Mouse (Mus musculus): ENCODE measurements around the gene St3gal6.
A peak's percentile ranks its signal among the peaks of the same experiment; 100 is the strongest.

St3gal6 gene

DNA sequence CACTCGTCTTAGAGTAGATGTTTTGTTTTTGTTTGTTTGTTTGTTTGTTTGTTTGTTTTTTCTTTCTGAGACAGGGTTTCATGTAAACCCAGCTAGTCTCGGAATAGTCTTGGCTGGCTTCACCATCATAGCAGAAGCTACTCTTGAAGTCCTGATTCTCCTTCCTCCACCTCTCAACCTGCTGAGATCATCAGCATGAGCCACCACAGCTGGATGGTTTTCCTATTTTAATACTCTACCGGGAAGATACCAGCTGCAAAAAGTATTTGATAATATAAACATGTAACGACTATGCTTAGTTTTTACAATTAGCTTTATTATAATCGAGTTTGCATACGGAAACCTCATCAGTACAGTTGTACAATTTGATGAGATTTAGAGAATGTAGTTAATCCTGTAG is 21.5 kb downstream of the St3gal6 start:
- no peak for TF ChIP-seq GATA4 (IDR thresholded peaks at IDR 0.05; ENCODE audit: insufficient replicate concordance, low read length)

DNA sequence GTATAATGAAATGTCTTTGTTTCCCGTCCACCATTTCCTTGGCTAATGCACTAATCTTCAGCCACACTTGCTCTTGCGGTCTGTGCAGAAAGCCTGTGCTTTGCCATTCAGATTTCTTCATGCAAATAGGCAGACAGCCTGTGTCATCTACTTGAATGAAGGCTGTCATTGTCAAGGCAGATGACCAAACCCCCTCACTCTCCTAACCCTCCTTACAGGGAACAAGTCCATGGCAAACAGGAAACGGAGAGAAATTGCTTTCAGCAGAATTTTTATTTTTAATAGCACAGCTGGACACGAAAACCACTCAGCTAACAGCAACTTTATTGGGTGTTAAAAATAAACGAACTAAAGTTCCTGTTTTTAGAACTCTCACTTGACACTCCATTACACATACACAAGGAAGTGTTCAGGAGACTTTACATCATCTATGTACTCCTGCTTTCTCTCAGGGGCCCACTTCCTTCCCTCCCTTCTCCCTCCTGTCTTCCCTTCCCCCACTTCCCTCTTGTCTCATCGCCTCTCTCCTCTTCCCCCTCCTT is 22.2 kb downstream of the St3gal6 start:
- no peak for TF ChIP-seq GATA4 (IDR thresholded peaks at IDR 0.05; ENCODE audit: insufficient replicate concordance, low read length)

DNA sequence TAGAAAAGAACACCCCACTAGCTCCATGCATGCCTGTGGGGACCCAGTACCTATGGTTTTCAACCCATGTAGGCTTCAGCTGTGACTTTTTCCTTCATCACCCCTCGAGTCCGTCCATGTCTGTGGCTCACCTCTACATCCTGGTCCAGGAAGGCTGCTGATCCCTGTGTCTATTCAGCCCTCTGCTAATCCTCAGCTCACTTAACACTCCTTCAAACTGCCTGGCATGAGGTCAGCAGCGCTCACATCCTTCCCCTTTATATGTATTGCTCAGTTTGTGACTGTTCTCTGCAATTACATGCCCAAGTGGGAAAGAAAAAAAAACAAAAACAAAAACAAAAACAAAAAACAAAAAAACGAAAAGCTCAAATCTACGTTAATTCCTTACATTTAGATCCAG is 24.4 kb downstream of the St3gal6 start:
- TF ChIP-seq GATA4 (IDR thresholded peaks at IDR 0.05; ENCODE audit: insufficient replicate concordance, low read length): no peak

DNA sequence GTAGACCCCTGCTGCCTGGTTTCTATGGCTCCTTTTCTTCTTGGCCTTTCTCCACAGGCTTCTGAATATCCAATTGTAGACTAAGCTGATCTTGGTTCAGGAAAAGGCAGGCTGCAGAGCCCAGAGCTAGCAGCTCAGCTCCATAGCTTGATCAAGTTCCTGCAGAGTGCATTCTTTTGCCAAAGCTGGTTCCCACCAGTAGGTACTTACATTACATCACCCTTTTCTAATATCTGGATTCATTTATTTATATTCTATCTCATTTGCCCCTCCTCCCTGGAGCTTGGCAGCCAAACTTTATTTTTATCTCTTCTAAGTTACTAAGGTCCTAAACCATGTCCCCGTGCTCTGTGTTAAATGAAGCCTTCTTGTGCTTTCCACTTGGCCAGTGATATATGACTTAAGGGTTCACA is 24.9 kb downstream of the St3gal6 start:
- no peak for TF ChIP-seq GATA4 (IDR thresholded peaks at IDR 0.05; ENCODE audit: insufficient replicate concordance, low read length)

DNA sequence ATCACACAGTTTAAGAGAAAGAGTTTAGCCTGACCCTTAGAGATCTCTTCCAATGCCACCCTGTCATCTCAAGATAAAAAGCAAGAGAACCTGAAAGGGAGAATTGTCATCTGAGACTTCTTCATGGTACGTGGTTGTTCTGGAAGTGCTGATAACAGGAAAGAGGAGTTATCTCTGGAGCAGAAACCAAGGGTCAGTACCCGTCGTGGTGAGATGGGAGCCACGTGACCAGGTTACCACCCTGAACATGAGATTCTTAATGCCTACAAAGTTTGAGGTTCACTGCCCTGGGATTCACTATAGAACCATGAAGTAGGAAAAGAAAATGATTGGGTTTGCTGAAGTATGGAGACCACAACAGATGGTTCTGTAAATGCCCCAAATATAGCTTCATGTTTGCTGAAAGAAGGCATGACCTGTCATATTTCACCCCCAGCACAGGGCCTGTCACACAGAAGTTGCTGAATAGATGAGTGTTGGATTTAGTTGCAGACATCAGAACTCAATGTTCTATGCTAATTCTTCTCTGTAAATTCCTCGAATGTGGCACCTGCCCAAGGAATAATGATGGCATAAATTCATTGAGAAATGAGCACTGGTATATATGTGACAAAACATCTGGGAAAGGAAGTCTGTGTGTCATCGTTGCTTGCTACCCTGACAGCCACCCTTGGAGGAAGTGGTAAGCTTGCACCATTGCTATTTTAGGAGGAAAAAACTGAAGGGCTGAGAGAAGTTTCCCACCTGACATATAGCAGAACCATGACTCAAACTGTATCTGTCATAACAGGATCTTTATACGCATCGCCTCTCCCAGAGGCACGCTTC is 25.9 kb downstream of the St3gal6 start:
- no peak for TF ChIP-seq GATA4 (IDR thresholded peaks at IDR 0.05; ENCODE audit: insufficient replicate concordance, low read length)

DNA sequence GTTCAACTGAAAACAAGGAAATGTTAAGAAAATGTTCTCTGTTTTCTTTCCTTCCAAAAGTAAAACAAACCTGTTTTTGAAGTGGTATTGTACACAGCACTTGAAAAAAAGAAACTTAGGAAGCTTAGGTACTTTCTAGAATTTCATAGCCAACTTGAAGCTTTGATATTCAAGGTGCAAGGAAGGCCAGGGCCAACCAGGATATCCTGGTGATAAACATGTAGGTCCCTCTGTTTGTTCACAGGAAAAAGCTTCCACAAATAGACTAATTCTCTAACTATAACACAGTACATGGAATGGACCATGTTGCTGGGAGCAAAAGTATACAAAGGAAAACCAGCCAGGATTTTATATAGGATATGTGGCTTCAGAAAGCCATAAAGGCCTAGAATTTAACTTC is 27.3 kb downstream of the St3gal6 start:
- TF ChIP-seq GATA4 (IDR thresholded peaks at IDR 0.05; ENCODE audit: insufficient replicate concordance, low read length): peak; percentile 41; the same call in 1 of the 2 replicates

DNA sequence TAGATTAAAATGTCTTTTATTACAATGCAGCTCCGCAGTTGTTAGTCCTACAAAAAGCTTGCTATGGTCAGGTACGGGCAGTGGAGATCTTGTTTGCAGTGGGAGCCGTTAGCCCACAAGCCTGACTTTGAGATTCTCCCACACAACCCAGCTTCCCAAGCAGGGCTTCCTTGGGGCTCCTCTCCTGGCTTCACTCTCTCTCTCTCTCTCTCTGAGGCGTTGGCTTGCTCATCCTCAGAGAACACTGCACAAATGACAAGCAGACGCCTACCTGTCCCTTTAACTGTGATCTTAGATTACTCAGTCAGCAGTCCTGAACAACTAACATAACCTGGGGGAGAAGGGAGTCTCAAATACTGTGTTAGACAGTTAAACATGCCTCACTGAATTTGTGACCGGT is 36.2 kb downstream of the St3gal6 start:
- TF ChIP-seq GATA4 (IDR thresholded peaks at IDR 0.05; ENCODE audit: insufficient replicate concordance, low read length): no peak

DNA sequence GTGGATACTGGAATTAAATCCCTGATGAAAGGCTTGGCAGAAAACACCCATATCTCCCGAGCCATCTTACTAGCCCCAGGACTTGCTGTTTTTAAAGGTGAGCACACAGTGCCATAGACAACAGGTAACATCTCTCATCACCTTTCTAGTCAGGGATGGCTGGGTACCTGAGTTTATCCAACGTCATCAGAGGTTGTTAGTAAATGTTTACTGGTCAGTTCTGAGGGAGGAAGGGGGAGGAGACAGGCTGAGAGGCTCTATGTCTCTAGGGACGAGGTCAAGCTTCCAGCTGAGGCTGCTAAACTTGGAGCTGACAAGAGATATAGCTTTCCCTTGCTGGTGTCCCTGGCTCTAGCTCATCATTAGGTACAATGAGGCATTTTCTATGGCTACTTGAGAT is 41.7 kb downstream of the St3gal6 start:
- no peak for TF ChIP-seq GATA4 (IDR thresholded peaks at IDR 0.05; ENCODE audit: insufficient replicate concordance, low read length)

DNA sequence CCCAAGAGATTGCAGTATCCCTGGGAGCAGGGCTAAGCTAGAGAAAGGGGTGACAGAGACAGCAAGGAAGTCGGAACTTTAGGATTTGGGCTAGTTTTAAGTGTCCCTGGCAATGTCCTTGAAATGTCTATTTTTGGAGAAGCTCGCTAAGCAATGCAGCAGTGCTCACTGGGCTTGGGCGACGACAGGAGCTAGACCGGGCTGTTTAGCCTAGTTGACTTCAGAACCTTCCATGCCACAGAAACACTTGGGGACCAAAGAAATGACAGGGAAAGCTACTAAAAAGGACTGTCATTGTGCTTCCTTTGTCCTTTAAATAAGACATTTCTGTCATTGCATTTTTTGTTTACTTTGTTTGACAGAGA is 42.2 kb downstream of the St3gal6 start:
- no peak for TF ChIP-seq GATA4 (IDR thresholded peaks at IDR 0.05; ENCODE audit: insufficient replicate concordance, low read length)

DNA sequence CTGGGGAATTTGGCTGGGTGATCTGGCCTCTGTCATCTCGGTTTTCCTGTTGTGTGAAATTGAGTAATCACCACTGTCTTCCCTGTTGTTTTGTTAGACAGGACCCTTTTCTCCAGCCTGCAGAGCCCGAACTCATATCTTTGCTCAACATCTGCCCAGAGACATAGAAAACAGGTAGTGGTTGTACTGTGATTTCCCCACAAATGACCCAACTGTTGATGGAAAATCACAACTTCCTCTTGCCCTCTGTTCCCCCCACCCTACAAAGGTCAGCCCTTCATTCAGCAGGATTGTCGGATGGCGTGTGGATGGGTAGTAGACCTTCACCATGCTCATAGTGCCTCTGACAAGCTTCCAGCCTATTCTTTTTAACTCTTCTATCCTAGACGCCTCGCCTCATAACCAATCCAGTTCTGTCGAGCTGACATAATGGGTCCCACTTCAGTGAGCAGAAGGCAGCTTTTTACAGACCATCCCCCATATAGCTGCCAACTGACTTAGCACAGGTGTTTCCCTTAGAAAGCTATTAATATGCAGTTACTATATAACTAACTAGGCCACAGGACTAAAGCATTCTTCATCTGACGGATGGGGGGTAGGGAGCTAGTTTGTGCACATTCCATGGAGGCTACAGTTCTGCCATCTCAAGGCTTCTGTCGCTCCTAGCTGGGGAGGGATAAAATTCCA is 42.7 kb downstream of the St3gal6 start:
- no peak for TF ChIP-seq GATA4 (IDR thresholded peaks at IDR 0.05; ENCODE audit: insufficient replicate concordance, low read length)

DNA sequence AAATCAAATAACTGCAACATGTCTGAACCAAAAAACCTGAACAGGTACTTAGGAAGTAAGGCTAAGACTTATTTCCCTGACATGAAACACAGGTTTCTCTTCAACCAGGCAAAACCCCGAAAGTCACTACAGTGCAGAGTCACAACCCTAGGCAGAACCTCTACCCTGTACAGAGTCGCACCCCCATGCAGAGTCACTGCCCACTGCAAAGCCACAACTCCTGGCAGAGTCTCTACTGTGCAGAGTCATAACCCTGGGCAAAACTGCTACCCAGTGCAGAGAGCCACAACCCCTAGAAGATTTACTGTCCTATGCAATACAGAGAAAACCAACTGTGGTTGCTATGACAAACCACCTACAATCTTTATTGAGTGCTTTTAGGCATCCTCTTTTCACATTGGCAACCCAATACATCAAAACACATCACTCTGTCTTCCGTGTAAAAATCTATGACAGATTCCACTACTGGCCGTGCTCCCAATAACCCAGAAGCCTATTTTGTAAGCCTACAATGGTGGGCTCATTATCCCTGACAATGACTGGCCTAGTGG is 44.1 kb downstream of the St3gal6 start:
- no peak for TF ChIP-seq GATA4 (IDR thresholded peaks at IDR 0.05; ENCODE audit: insufficient replicate concordance, low read length)

DNA sequence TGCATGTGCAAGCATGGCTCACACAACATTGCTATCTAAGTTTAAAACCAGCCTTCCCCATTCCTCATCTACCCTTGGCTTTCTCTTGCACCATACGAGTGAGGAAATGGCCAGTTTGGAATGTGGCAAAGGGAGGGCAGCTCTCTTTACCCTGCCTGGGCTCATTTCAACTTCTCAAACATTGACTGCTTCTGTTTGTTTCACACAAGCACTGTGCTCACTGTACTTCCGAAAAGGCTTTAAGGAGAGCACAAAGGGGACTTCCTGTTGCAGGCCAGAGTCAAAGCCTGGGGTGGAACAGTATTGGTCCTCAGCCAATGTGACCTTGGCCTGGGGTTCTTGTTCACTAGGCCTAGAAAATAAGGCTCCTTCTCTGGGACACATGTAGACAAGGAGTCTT is 47.7 kb downstream of the St3gal6 start:
- TF ChIP-seq GATA4 (IDR thresholded peaks at IDR 0.05; ENCODE audit: insufficient replicate concordance, low read length): 0 out of 2 replicates have a peak, but pooled peaks have one; percentile 17

DNA sequence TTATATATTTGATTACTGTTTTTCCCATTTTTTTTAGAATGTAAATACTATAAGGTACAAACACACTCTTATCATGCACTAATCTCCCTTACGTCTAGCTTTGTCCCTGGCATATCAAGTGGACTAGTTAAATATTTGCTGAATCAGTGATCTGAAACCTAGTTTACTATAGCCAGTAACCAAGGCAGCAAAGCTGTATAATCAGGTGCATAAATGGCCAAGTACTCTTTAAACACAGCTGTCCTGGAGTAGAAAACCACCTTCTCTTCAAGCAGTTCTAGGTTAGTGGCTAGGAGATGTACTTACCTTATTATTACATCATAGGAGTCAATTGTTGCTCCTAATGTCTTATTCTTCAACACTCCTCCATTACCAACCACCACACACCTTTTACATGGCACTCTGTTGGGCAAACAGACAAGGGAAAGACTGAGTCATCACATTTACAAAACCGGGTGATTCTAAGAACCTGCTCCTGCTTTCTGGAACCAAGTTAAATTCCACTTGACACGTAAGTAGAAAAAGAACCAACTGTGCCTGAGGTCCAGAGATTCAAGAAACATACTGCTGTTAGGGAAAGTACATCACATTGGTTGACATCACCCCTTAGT is 48.4 kb downstream of the St3gal6 start:
- TF ChIP-seq GATA4 (IDR thresholded peaks at IDR 0.05; ENCODE audit: insufficient replicate concordance, low read length): no peak

DNA sequence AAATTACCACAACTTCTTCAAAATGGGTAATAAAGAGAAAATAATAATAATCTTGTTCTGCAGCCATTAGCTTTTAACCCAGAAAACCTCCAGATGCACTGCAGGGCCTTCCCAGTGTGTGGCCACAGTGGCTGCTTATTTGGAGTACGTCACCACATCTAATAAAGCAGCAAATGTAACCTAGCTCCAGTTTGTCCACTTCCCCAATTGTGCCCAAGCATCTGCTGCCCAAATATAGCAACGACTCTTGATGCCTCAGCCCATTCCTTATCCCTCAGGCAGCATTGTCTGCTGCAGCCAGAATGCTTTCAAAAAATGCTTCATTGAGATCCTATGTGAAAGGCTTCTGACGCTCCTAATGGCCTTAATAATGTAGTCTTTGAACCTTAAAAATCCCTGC is 49.2 kb downstream of the St3gal6 start:
- no peak for TF ChIP-seq GATA4 (IDR thresholded peaks at IDR 0.05; ENCODE audit: insufficient replicate concordance, low read length)

DNA sequence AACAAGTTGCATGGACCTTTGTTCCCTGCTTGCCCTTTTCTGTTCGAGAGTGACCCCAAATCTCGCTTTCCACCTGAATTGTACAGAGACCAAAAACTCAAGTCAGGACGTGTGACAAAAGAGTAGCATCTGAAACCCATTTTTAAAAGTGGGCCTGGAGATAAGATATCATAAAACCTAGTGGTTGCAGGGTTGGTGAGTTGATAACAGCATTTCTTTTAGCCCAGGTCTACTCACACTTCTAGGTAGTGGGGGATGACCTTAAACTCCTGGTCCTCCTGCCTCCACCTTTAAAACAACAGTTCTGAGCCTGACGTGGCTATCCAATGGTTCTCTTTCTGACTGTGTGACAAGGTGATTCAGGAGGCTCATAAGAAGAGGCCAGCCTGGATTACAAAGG is 53.2 kb downstream of the St3gal6 start:
- no peak for TF ChIP-seq GATA4 (IDR thresholded peaks at IDR 0.05; ENCODE audit: insufficient replicate concordance, low read length)

DNA sequence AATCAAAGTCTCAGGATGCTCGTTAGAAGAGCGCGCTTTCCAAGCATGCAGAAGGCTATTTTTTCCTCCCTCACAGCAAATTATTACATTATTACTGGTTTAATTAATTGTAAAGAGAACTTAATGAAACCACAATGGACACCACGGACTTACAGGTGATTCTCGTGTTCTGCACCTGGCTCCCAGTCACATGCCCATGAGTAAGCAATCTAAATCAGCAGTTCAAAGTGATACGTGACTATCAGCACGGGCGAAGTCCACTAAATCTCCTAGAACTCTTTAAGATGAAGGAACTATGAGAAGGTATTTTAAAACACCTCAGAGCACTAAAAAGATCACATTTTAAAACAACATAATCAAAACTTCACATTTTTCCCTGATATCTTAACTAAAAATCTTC is 54.0 kb downstream of the St3gal6 start:
- TF ChIP-seq GATA4 (IDR thresholded peaks at IDR 0.05; ENCODE audit: insufficient replicate concordance, low read length): no peak
